Mouse (Mus musculus): ENCODE measurements around the gene Hif3a. TPM values are rescaled to one million over a fixed set of nuclear protein-coding genes. Genes with fewer than 3 reads are reported as not detected.

The Hif3a gene
- total RNA-seq, 2 experiments from 2014 or later: 1.9 to 3.1 TPM

- no peak for DNase-seq
These were observed 37.3 kb downstream of the Hif3a start for GRCm38 (mm10) chr7:17024814-17025504.

GRCm38 (mm10) chr7:17024141-17024540, 38.1 kb downstream of the Hif3a start:
- peak; percentile 43 for DNase-seq

- DNase-seq: no peak
These were observed 38.5 kb downstream of the Hif3a start for GRCm38 (mm10) chr7:17023701-17024100.

GRCm38 (mm10) chr7:17022176-17022575, 40.1 kb downstream of the Hif3a start:
- no peak for DNase-seq

- DNase-seq: no peak
These were observed 42.6 kb downstream of the Hif3a start for GRCm38 (mm10) chr7:17019426-17020166.

GRCm38 (mm10) chr7:17017921-17018320, 44.3 kb downstream of the Hif3a start:
- no peak for DNase-seq

GRCm38 (mm10) chr7:17017036-17017435, 45.2 kb downstream of the Hif3a start:
- peak; percentile 94 for DNase-seq

GRCm38 (mm10) chr7:17015381-17015780, 46.8 kb downstream of the Hif3a start:
- DNase-seq: no peak

GRCm38 (mm10) chr7:17011909-17012590, 50.2 kb downstream of the Hif3a start:
- DNase-seq: no peak

GRCm38 (mm10) chr7:17010010-17010347, 52.2 kb downstream of the Hif3a start:
- DNase-seq: no peak

- no peak for DNase-seq
These were observed 52.8 kb downstream of the Hif3a start for GRCm38 (mm10) chr7:17009326-17010009.

GRCm38 (mm10) chr7:17007300-17007699, 54.9 kb downstream of the Hif3a start:
- no peak for DNase-seq

GRCm38 (mm10) chr7:17004716-17005115, 57.5 kb downstream of the Hif3a start:
- no peak for DNase-seq

- DNase-seq: no peak
These were observed 58.8 kb downstream of the Hif3a start for GRCm38 (mm10) chr7:17003230-17003960.

GRCm38 (mm10) chr7:17002375-17003195, 59.6 kb downstream of the Hif3a start:
- DNase-seq: peak; percentile 83

GRCm38 (mm10) chr7:16999650-17000049, 62.6 kb downstream of the Hif3a start:
- peak; percentile 91 for DNase-seq

GRCm38 (mm10) chr7:16999233-16999632, 63.0 kb downstream of the Hif3a start:
- no peak for DNase-seq

GRCm38 (mm10) chr7:16995345-16995744, 66.9 kb downstream of the Hif3a start:
- no peak for DNase-seq

GRCm38 (mm10) chr7:16994400-16994799, 67.8 kb downstream of the Hif3a start:
- DNase-seq: no peak

GRCm38 (mm10) chr7:16993651-16994399, 68.4 kb downstream of the Hif3a start:
- DNase-seq: peak; percentile 78

Measured in gastrocnemius, postnatal 10 days (tissue).